Mouse (Mus musculus) neural tube, embryonic 12.5 days (tissue): Measurements from ENCODE around the gene Rps15a. TPM values are rescaled to one million over a fixed set of nuclear protein-coding genes. Genes with fewer than 3 reads are reported as not detected.

ENCODE experiments used
- ATAC-seq: fragments of 200-750 bp; cut with Nextera tagmentation; 2 replicates; pipeline ENCODE4 v1.8.0; 2017; ENCODE audit warnings: low read depth, mild to moderate bottlenecking, moderate TSS enrichment, moderate library complexity; ENCODE audit not compliant: low FRiP score
- H3K27ac ChIP-seq: fragments of 300-500 bp; sonication (generic); 2 replicates; pipeline ENCODE4 v1.5.1; 2016
- H3K27me3 ChIP-seq: fragments of 300-500 bp; sonication (generic); replicated peaks from 2 replicates; pipeline ENCODE4 v1.6.1; 2016; ENCODE audit warnings: mild to moderate bottlenecking
- H3K36me3 ChIP-seq: fragments of 300-500 bp; sonication (generic); 2 replicates; pipeline ENCODE4 v1.6.1; 2016; ENCODE audit warnings: mild to moderate bottlenecking
- H3K4me1 ChIP-seq: fragments of 300-500 bp; sonication (generic); 2 replicates; pipeline ENCODE4 v1.6.1; 2016
- H3K4me2 ChIP-seq: fragments of 300-500 bp; sonication (generic); replicated peaks from 2 replicates; pipeline ENCODE4 v1.6.1; 2016; ENCODE audit warnings: mild to moderate bottlenecking
- H3K4me3 ChIP-seq: fragments of 300-500 bp; sonication (generic); 2 replicates; pipeline ENCODE4 v1.5.1; 2016
- H3K9ac ChIP-seq: fragments of 300-500 bp; sonication (generic); 2 replicates; pipeline ENCODE4 v1.6.1; 2016; ENCODE audit warnings: mild to moderate bottlenecking
- H3K9me3 ChIP-seq: fragments of 300-500 bp; sonication (generic); 2 replicates; pipeline ENCODE4 v1.6.1; 2016; ENCODE audit warnings: mild to moderate bottlenecking
- WGBS: fragments of 180-500 bp; shearing (Covaris S2); methylation state at CpG from one replicate; pipeline ENCODE4 v1.1.7; 2016; 5-methylcytosine and 5-hydroxymethylcytosine counted together
- polyA plus RNA-seq: library from polyadenylated mRNA; unstranded; fragments of >200 nt; fragmentation: Nextera tagmentation; extraction: Ambion mirVana; gene quantifications from 2 replicates; pipeline ENCODE4 v1.2.1, GENCODE M21; 2016

Gene Rps15a
- 496 and 504 TPM in 2 replicates for polyA plus RNA-seq

DNA sequence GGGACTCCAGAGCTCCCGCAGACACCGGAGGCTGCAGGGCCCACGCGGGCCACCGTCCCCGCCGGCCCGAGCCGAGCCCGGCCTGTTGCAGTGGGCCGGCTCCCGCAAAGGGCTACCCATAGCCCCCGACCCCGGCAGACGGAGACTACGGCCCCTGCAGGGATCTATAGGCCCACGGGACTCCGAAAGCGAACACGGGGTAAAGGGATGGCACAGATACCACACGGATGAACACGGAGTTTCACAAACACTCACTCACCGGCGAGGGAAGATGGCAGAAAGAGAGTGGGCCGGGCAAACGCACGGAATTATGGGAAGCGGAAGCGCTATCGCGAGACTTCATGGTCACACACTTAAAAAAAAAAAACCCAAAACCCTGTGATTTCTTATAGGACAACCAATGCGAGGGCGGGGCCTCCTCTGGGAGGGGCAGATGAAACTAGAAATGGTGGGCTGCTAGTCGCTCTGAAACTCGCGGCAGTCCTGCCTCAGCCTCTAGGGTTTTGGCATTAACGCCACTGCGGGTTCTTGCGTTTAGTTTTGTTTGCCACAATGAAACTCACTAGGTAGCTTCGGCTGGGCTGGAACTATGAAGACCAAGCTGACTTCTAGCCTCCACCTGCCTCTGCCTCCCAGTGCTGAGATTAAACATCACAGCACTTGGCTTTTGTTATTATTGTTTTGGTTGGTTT lies at the start of gene Rps15a:
Rps15a (minus strand) TSS at position 312 of the 692 bp plus-strand sequence.
- Histone ChIP-seq H3K27me3 (no peaks in the 10 kb centered on the region), H3K9ac (peak within 1 kb of the TSS; percentile 98), H3K36me3 (peaks cover 60% of the 10 kb centered on the region), H3K4me1 (peaks cover 47% of the 10 kb centered on the region), H3K4me3 (peak within 1 kb of the TSS; percentile 95), H3K4me2 (peak within 1 kb of the TSS; percentile 92), H3K27ac (peak within 1 kb of the TSS; percentile 81), H3K9me3 (no peaks in the 10 kb centered on the region)
- peak; percentile 84 for ATAC-seq
- under 1% methylated on average over 40 of the region's 40 CpGs for WGBS

DNA sequence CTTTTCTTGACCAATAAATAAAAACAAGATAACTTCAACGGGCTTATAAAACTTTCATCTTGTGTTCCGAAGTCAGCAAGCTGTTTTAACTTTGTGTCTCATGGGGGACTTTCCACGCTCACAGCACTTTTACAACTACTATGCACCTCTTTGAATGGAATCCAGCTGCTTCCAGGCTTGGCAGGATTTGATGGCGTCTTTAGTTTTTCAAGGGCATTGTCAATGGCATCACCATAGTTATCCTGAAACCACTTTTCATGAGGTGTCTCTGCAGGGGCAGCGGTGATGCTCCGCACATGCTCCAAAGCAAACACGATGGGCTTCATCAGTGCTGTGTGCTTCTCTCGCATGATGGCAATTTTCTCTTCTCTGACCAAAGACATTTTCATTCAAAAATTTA lies 47.0 kb upstream of the Rps15a start:
- WGBS = 82% methylated on average over 8 of the region's 8 CpGs
- Histone ChIP-seq H3K4me1 (no peaks in the 10 kb centered on the region), H3K9ac (no peak overlapping the region), H3K4me2 (no peak overlapping the region), H3K36me3 (peaks cover 38% of the 10 kb centered on the region), H3K4me3 (no peak overlapping the region), H3K27me3 (no peaks in the 10 kb centered on the region), H3K27ac (no peak overlapping the region), H3K9me3 (no peaks in the 10 kb centered on the region)
- ATAC-seq = no peak

DNA sequence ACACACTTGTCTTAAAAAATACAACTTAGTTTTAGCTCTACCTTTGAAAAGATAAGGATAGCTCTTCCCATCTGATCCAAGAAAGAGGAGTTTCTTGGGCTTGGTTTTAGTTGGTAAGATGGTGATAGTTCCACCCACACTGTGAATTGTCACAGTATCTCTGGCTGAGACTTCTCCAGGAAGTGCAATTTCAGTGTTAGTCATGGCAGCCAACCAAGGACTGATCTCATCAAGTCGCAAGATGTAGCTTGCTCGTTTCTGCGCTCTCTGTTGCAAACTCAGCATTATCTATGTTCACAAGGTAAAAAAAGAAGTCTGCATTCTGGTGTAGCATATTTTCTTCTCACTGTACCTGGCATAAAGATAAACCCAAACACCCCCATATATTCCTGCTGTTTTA lies 44.1 kb upstream of the Rps15a start:
- no peaks in the 10 kb centered on the region for H3K9me3 ChIP-seq
- H3K27ac ChIP-seq = no peak overlapping the region
- peaks cover 35% of the 10 kb centered on the region for H3K36me3 ChIP-seq
- ATAC-seq = no peak
- H3K4me1 ChIP-seq = no peaks in the 10 kb centered on the region
- H3K9ac ChIP-seq = no peak overlapping the region
- H3K27me3 ChIP-seq = no peaks in the 10 kb centered on the region
- WGBS = 97% methylated on average over 3 of the region's 3 CpGs
- no peak overlapping the region for H3K4me2 ChIP-seq
- H3K4me3 ChIP-seq = no peak overlapping the region

DNA sequence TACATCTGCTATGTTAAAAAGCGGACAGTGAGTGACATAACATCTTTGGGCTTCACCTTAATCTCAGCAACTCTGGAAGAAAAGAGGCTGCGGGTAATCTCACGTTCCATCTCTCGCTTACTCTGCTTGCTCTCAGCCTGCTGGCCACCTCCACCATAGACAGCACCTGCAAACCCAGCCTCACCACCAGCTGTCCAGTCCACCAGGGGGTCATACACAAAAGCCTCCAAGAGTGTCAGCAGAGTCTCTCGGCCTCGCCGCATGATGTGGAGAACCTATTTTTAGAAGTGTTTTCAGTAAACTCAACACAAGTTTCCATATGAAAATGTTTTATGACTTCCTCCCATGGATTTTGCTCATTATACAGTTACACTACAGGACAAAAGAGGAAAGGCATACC lies 40.5 kb upstream of the Rps15a start:
- peaks cover 61% of the 10 kb centered on the region for H3K36me3 ChIP-seq
- no peaks in the 10 kb centered on the region for H3K9me3 ChIP-seq
- H3K4me3 ChIP-seq = no peak overlapping the region
- no peak overlapping the region for H3K4me2 ChIP-seq
- 97% methylated on average over 7 of the region's 7 CpGs for WGBS
- no peak overlapping the region for H3K9ac ChIP-seq
- no peak overlapping the region for H3K27ac ChIP-seq
- H3K4me1 ChIP-seq = no peaks in the 10 kb centered on the region
- ATAC-seq = no peak
- H3K27me3 ChIP-seq = no peaks in the 10 kb centered on the region

DNA sequence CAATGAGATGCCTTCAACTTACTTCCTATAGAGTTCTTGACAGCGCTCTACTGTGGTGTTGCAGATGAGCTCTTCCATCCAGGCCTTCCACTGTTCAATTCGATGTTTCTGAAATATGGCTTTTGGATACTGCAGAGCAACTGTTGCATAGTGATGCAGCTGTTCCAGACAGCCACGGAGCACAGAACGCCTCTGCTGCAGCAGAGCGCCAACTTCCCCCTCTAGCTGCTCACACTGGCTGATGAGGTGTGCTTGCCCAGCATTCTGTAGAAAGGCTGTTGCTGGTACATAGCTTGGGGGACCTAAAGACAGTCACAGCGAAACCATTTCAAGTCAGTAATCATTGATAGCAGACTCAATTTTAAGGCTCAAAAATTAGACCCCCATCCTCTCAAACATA lies 38.2 kb upstream of the Rps15a start:
- 96% methylated on average over 6 of the region's 6 CpGs for WGBS
- Histone ChIP-seq H3K36me3 (peaks cover 59% of the 10 kb centered on the region), H3K27me3 (no peaks in the 10 kb centered on the region), H3K27ac (no peak overlapping the region), H3K4me1 (no peaks in the 10 kb centered on the region), H3K9ac (no peak overlapping the region), H3K4me3 (no peak overlapping the region), H3K4me2 (no peak overlapping the region), H3K9me3 (no peaks in the 10 kb centered on the region)
- ATAC-seq = no peak

DNA sequence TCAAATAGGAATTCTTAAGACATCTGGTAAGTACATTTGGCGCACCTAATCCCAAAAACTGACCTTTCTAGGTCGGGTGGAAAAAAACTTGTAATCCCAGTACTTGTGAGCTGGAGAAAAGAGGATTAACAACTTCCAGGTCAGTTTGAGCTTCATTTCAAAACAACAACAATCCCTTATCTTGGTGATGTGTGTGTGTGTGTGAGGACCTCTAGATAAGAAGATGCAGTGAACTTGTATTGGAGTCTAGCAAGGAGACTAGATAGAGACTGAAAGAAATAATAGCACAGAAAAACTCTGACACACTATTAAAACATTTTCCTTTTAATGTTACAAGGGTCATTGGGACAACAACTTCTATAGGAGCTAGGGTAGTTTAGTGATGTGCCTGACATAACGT lies 27.6 kb upstream of the Rps15a start:
- H3K27me3 ChIP-seq = no peaks in the 10 kb centered on the region
- no peak overlapping the region for H3K9ac ChIP-seq
- no peaks in the 10 kb centered on the region for H3K4me1 ChIP-seq
- peaks cover 56% of the 10 kb centered on the region for H3K36me3 ChIP-seq
- no peak overlapping the region for H3K4me3 ChIP-seq
- no peak for ATAC-seq
- no peak overlapping the region for H3K27ac ChIP-seq
- WGBS = 91% methylated on average over 3 of the region's 3 CpGs
- no peak overlapping the region for H3K4me2 ChIP-seq
- no peaks in the 10 kb centered on the region for H3K9me3 ChIP-seq

DNA sequence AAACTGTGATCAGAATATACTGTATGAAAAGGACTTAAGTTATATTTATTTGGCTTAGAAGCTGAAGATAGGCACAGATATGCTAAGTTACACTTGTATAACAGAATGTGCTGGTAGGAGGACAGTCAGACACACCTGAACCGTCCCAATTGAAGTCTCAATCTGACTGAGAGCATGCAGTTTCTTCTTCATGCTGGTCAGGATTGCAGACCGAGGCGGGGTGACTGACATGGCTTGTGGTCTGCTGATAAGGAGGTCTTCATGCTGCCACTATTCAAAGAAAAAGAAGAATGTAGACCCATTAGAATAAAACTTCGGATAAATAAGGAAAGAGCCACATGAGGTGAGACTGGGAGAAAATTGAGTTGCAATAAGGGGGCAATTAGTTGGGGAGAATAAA lies 27.1 kb upstream of the Rps15a start:
- Histone ChIP-seq H3K9me3 (no peaks in the 10 kb centered on the region), H3K36me3 (peaks cover 53% of the 10 kb centered on the region), H3K9ac (no peak overlapping the region), H3K4me1 (no peaks in the 10 kb centered on the region), H3K4me3 (no peak overlapping the region), H3K27me3 (no peaks in the 10 kb centered on the region), H3K4me2 (no peak overlapping the region), H3K27ac (no peak overlapping the region)
- 92% methylated on average over 4 of the region's 4 CpGs for WGBS
- no peak for ATAC-seq

DNA sequence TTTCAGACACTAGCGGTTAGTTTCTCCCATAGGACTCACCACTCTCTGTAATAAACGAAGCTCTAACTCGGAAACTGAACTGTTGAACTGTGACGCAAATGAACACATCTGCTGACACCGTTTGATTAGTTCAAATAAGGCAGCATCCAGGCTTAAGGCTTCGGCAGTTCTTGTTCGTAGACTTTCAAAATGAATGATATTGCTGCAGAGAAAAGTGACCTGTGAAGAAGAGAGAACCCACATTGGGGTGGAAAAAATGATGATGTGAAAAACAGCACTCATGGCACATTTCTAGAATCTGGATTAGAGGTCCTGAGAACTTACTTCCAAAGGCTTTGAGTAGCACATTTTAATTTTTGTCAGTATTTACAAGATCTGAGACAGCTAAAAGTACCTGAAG lies 25.3 kb upstream of the Rps15a start:
- Histone ChIP-seq H3K27ac (no peak overlapping the region), H3K4me3 (no peak overlapping the region), H3K4me1 (no peaks in the 10 kb centered on the region), H3K27me3 (no peaks in the 10 kb centered on the region), H3K36me3 (peaks cover 63% of the 10 kb centered on the region), H3K9ac (no peak overlapping the region), H3K4me2 (no peak overlapping the region), H3K9me3 (no peaks in the 10 kb centered on the region)
- WGBS = 93% methylated on average over 7 of the region's 7 CpGs
- no peak for ATAC-seq

DNA sequence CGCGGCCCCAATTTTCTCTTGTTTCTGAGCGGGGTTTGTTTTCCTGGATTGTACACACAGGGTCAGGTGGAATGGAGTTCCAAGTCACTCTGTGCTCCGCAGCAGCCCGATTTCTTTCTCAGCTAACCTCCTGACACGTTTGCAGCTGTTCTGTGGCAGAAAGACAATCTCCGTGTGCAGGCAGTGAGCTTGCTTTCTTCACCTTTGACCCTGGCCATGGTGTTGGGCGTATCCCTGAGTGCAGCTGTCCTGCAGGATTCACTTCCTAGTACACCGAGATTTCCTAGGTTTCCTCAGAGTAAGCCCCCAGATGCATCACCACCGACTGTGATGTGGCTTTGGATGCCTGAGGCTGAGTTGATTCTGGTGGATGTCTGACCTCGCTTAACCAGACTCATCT lies 19.1 kb upstream of the Rps15a start:
- no peak overlapping the region for H3K9ac ChIP-seq
- no peak overlapping the region for H3K4me3 ChIP-seq
- no peak overlapping the region for H3K4me2 ChIP-seq
- H3K27ac ChIP-seq = no peak overlapping the region
- H3K36me3 ChIP-seq = peaks cover 47% of the 10 kb centered on the region
- H3K27me3 ChIP-seq = no peaks in the 10 kb centered on the region
- H3K9me3 ChIP-seq = no peaks in the 10 kb centered on the region
- no peak for ATAC-seq
- WGBS = 79% methylated on average over 11 of the region's 11 CpGs
- no peaks in the 10 kb centered on the region for H3K4me1 ChIP-seq

DNA sequence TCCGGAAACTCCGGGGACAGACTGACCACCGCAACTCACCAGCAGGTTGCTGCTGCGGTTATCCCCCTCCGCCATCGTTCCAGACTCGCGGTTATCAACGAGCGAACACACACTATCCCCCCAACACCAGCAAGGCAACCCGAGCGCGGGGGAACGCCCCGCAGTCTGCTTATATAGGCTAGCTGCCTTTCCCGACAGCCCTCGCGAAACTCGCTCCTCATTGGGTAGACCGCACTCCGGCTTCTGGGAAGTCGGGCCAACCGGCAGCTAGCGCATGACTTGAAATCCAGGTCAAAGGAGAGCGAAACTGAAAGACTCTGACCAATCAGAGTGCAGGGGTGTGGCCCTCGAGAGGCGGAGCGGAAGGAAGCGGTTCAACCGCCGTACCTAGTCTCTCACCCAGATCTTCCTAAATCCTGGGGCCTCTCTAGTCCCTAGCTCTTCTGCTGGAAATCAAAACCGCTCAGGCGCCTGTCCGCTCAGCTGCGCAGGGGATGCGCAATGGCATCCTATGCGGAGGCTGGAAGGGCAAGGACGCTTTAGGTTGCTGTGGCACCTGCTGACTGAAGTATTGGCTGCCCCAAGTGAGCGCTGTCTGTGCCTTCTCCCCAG lies 13.5 kb upstream of the Rps15a start, which contains the start of gene Arl6ip1:
Arl6ip1 (minus strand) TSS at position 233 of the 612 bp plus-strand sequence.
- Histone ChIP-seq H3K27ac (peak within 1 kb of the TSS; percentile 68; the same call in 1 of the 2 replicates), H3K4me2 (peak within 1 kb of the TSS; percentile 68), H3K9me3 (no peaks in the 10 kb centered on the region), H3K4me1 (peaks cover 21% of the 10 kb centered on the region), H3K27me3 (no peaks in the 10 kb centered on the region), H3K9ac (peak within 1 kb of the TSS; percentile 84), H3K4me3 (peak within 1 kb of the TSS; percentile 82), H3K36me3 (peaks cover 11% of the 10 kb centered on the region)
- peak; percentile 99 for ATAC-seq
- under 1% methylated on average over 39 of the region's 39 CpGs for WGBS

DNA sequence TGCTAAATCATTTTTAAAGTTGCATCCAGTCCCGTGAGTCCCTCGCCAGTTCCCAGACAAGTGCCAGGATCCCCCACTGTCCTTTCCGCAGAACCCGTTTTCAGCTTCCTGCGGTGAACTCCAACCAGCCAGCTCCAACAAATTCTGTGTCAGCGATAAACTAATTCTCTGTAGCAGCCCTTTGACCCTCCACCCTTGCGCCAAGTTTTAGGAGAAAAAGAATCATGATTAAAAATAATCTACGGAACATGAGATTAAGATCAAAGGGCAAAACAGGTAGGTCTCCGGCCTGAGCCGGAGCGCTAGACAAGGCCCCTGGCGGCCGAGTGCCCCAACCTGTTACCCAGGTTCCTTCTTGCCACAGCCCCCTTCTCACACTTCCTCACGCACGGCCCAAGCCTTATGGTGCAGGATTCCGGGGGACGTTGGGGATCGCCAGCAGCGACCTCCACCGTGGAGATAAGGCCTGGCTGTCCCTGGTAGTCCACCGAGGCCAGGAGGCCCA lies 13.0 kb upstream of the Rps15a start:
- H3K4me1 ChIP-seq = peaks cover 21% of the 10 kb centered on the region

DNA sequence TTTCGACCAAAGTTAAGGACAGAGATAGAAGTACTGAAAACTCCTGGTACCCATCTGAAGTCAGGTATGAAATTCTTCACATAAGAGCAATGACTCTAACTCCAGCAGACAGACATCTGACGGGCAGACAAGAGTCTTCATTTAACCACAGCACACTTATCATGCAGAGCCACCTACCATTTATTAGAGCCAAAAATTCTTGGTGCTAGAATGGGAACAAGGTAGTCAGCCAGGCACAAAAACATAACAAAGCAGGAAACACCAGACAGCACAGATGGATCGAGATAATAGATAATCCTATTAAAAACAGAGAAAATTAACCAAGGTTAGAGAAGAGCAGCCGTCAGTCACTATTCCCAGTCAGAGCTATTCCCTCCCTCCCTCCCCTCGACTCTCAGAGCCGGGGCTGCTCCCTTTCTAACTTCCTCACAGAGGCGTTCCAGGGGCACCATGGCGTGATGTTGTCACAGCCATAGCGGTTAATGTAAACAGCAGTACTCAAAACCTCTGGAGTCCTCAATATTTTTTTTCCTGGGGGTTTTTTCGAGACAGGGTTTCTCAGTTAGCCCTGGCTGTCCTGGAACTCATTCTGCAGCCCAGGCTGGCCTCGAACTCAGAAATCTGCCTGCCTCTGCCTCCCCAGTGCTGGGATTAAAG lies 10.4 kb upstream of the Rps15a start:
- WGBS = 82% methylated on average over 11 of the region's 11 CpGs
- H3K9ac ChIP-seq = no peak overlapping the region
- H3K4me3 ChIP-seq = no peak overlapping the region
- H3K36me3 ChIP-seq = peaks cover 29% of the 10 kb centered on the region
- H3K4me1 ChIP-seq = peaks cover 21% of the 10 kb centered on the region
- no peak for ATAC-seq
- no peaks in the 10 kb centered on the region for H3K9me3 ChIP-seq
- H3K4me2 ChIP-seq = no peak overlapping the region
- no peaks in the 10 kb centered on the region for H3K27me3 ChIP-seq
- no peak overlapping the region for H3K27ac ChIP-seq

More for the DNA sequence above, 13.0 kb upstream of the Rps15a start:
- peak overlapping the region; percentile 68; the same call in 1 of the 2 replicates for H3K27ac ChIP-seq
- WGBS = 0% methylated on average over 21 of the region's 21 CpGs
- H3K27me3 ChIP-seq = no peaks in the 10 kb centered on the region
- peak overlapping the region; percentile 82 for H3K4me3 ChIP-seq
- H3K4me2 ChIP-seq = peak overlapping the region; percentile 68
- H3K36me3 ChIP-seq = peaks cover 15% of the 10 kb centered on the region
- ATAC-seq = peak; percentile 81
- no peaks in the 10 kb centered on the region for H3K9me3 ChIP-seq
- H3K9ac ChIP-seq = peak overlapping the region; percentile 84
